Mouse (Mus musculus) hindbrain, embryonic 14.5 days (tissue): ENCODE results near the gene Glis2. TPM values are rescaled to one million over a fixed set of nuclear protein-coding genes. Genes with fewer than 3 reads are reported as not detected.
A peak's percentile ranks its signal among the peaks of the same experiment; 100 is the strongest.

Experiments
- ATAC-seq: fragments of 200-750 bp; cut with Nextera tagmentation; 2 replicates; pipeline ENCODE4 v1.8.0; 2017; ENCODE audit warnings: moderate number of reproducible peaks, mild to moderate bottlenecking, moderate TSS enrichment, moderate library complexity; ENCODE audit not compliant: low FRiP score
- DNase-seq: peaks from one replicate; pipeline ENCODE4 v3.0.0-alpha.2; 2015; ENCODE audit warnings: low spot score
- H3K27ac ChIP-seq: fragments of 300-500 bp; sonication (generic); 2 replicates; pipeline ENCODE4 v1.5.1; 2014; ENCODE audit warnings: mild to moderate bottlenecking, moderate library complexity
- H3K27me3 ChIP-seq: fragments of 300-500 bp; sonication (generic); 2 replicates; pipeline ENCODE4 v1.6.1; 2014; ENCODE audit warnings: mild to moderate bottlenecking, low read length, mixed read lengths; ENCODE audit not compliant: control insufficient read depth, insufficient read depth
- H3K36me3 ChIP-seq: fragments of 300-500 bp; sonication (generic); replicated peaks from 2 replicates; pipeline ENCODE4 v1.6.1; 2014; ENCODE audit not compliant: control insufficient read depth, insufficient read depth
- H3K4me1 ChIP-seq: fragments of 300-500 bp; sonication (generic); replicated peaks from 2 replicates; pipeline ENCODE4 v1.6.1; 2014; ENCODE audit warnings: antibody characterized with exemption, low read length, mixed read lengths; ENCODE audit not compliant: control insufficient read depth, insufficient read depth
- H3K4me2 ChIP-seq: fragments of 300-500 bp; sonication (generic); replicated peaks from 2 replicates; pipeline ENCODE4 v1.6.1; 2014; ENCODE audit warnings: mild to moderate bottlenecking, moderate library complexity
- H3K4me3 ChIP-seq: fragments of 300-500 bp; sonication (generic); replicated peaks from 2 replicates; pipeline ENCODE4 v1.5.1; 2014; ENCODE audit warnings: mild to moderate bottlenecking, low read length
- H3K9ac ChIP-seq: fragments of 300-500 bp; sonication (generic); 2 replicates; pipeline ENCODE4 v1.6.1; 2014
- H3K9me3 ChIP-seq: fragments of 300-500 bp; sonication (generic); 2 replicates; pipeline ENCODE4 v1.6.1; 2016; ENCODE audit warnings: low read length; ENCODE audit not compliant: control insufficient read depth
- WGBS: fragments of 180-500 bp; shearing (Covaris S2); extraction: QIAGEN DNeasy Blood & Tissue Kit; methylation state at CpG from one replicate; pipeline ENCODE4 v1.1.7; 2014; 5-methylcytosine and 5-hydroxymethylcytosine counted together
- polyA plus RNA-seq: library from polyadenylated mRNA; unstranded; fragments of >200 nt; fragmentation: Nextera tagmentation; extraction: Ambion mirVana; gene quantifications from 2 replicates; pipeline ENCODE4 v1.2.1, GENCODE M21; 2014

Gene Glis2
- polyA plus RNA-seq, result 18.1 and 19.0 TPM in 2 replicates

GRCm38 (mm10) chr16:4593971-4594813 is at the start of gene Glis2:
Gene Glis2 (plus strand): TSS chr16:4594713.
- peaks cover 6% of the 10 kb centered on the region; the same call in 1 of the 2 replicates for H3K36me3 ChIP-seq
- under 1% methylated on average over 22 of the region's 74 CpGs for WGBS
- peak within 1 kb of the TSS; percentile 94 for H3K27ac ChIP-seq
- peak within 1 kb of the TSS; percentile 98 for H3K9ac ChIP-seq
- peak within 1 kb of the TSS; percentile 87 for H3K4me3 ChIP-seq
- no peaks in the 10 kb centered on the region for H3K27me3 ChIP-seq
- DNase-seq (peak; percentile 77), ATAC-seq (peak; percentile 89)
- H3K4me2 ChIP-seq, result peak within 1 kb of the TSS; percentile 91
- H3K4me1 ChIP-seq, result peaks cover 50% of the 10 kb centered on the region
- H3K9me3 ChIP-seq, result no peaks in the 10 kb centered on the region

DNA sequence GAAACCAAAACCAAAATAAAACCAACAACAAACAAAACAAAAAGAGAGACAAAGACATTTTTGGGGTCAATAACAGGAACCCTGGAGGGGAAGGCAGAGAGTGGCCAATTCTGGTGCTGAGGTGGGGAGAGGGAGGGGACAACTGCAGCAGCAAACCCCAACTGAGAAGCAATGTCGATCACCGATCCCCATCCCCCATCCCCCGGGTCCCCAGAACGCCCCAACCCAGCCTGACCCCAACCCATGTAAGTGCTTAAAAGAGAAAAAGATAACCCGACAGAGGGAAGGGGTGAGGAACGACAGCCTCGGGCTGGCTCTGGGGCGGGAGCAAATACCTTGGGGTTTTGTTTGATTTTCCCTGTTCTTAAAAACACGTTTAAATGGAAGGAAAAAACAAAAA is 49.7 kb upstream of the Glis2 start:
- Histone ChIP-seq H3K27me3 (no peaks in the 10 kb centered on the region), H3K27ac (no peak overlapping the region), H3K4me3 (no peak overlapping the region), H3K4me2 (no peak overlapping the region), H3K36me3 (peaks cover 44% of the 10 kb centered on the region), H3K9ac (no peak overlapping the region), H3K9me3 (no peaks in the 10 kb centered on the region), H3K4me1 (peaks cover 6% of the 10 kb centered on the region)
- 75% methylated on average over 9 of the region's 9 CpGs for WGBS
- no peak for DNase-seq
- ATAC-seq, result no peak

DNA sequence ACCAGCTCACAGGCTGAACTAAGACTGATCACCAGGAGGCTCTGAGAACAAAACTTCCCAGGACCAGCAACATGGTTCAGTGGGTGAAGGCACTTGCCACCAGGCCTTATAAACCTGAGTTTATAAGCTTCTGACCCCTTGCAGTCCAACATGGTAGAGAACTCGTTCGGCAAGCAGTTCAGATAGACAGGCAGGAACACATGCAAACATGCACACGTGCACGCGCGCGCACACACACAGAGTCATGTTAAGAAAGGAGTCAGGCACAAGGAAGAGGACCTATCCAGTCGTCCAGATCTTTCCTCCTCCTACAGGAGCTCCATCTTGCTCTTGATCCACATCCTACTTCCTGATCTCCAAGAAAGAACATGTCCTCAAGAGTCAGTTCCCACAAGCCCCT is 47.7 kb upstream of the Glis2 start:
- ATAC-seq (no peak), DNase-seq (no peak)
- WGBS, result 98% methylated on average over 8 of the region's 8 CpGs
- Histone ChIP-seq H3K9me3 (no peaks in the 10 kb centered on the region), H3K9ac (no peak overlapping the region), H3K27ac (no peak overlapping the region), H3K27me3 (no peaks in the 10 kb centered on the region), H3K4me3 (no peak overlapping the region), H3K4me2 (no peak overlapping the region), H3K36me3 (peaks cover 54% of the 10 kb centered on the region), H3K4me1 (peaks cover 6% of the 10 kb centered on the region)

GRCm38 (mm10) chr16:4547611-4548010 is 46.9 kb upstream of the Glis2 start:
- Histone ChIP-seq H3K9ac (no peak overlapping the region), H3K4me3 (no peak overlapping the region), H3K4me1 (no peaks in the 10 kb centered on the region; the same call in 1 of the 2 replicates), H3K27me3 (no peaks in the 10 kb centered on the region), H3K27ac (no peak overlapping the region), H3K36me3 (peaks cover 54% of the 10 kb centered on the region), H3K9me3 (no peaks in the 10 kb centered on the region), H3K4me2 (no peak overlapping the region)
- DNase-seq, result no peak
- WGBS, result 94% methylated on average over 5 of the region's 5 CpGs
- ATAC-seq, result no peak

GRCm38 (mm10) chr16:4548953-4549688 is 45.4 kb upstream of the Glis2 start:
- no peak overlapping the region for H3K27ac ChIP-seq
- ATAC-seq, result no peak
- H3K4me2 ChIP-seq, result no peak overlapping the region
- H3K4me3 ChIP-seq, result no peak overlapping the region
- no peaks in the 10 kb centered on the region for H3K27me3 ChIP-seq
- H3K4me1 ChIP-seq, result peaks cover 5% of the 10 kb centered on the region; the same call in 1 of the 2 replicates
- H3K9me3 ChIP-seq, result no peaks in the 10 kb centered on the region
- no peak for DNase-seq
- H3K9ac ChIP-seq, result no peak overlapping the region
- H3K36me3 ChIP-seq, result peaks cover 54% of the 10 kb centered on the region
- WGBS, result 92% methylated on average over 18 of the region's 18 CpGs

DNA sequence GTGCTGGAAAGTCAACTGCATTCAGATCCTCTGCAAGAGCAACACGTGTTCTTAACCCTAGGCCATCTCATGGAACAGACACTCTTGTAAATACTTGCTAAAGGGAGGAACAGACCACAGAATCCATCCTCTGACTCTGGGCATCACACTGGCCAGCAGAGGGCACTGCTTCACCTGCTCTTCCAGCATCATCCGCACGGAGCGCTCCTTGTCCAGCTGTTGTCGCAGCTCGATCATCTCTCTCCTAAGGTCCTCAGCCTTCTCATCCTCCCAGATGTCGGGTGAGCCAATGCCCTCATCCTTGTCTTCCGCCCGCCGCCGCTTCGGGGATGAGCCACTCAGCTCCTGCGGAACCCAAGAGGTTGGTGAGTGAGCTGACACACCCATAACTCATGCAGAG is 43.5 kb upstream of the Glis2 start:
- Histone ChIP-seq H3K9me3 (no peaks in the 10 kb centered on the region), H3K9ac (no peak overlapping the region), H3K4me3 (no peak overlapping the region), H3K4me1 (peaks cover 5% of the 10 kb centered on the region; the same call in 1 of the 2 replicates), H3K27ac (no peak overlapping the region), H3K36me3 (peaks cover 40% of the 10 kb centered on the region), H3K4me2 (no peak overlapping the region), H3K27me3 (no peaks in the 10 kb centered on the region)
- DNase-seq (peak; percentile 78), ATAC-seq (peak; percentile 68; the same call in 1 of the 2 replicates)
- WGBS, result 41% methylated on average over 13 of the region's 13 CpGs

DNA sequence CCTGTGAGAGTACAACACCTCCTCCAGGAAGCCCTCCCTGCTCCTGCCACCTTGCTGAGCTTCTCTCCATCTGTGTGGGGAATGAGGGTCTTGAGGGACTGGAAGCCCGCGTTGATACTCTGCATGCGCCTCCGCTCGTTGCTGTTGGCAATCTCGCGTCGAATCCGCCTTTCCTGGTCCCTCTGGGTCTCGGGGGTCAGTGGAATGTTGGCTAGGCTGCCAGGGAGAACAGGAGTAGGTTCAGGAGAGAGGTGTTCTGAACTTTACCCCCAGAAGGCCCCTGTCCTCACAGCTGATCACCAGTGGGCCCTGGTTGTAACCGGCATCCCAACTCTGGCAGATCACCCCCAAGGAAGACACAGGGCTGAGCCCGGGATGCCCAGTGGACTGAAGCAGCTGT is 42.6 kb upstream of the Glis2 start:
- ATAC-seq (no peak), DNase-seq (no peak)
- no peak overlapping the region for H3K9ac ChIP-seq
- H3K4me2 ChIP-seq, result no peak overlapping the region
- H3K9me3 ChIP-seq, result no peaks in the 10 kb centered on the region
- no peaks in the 10 kb centered on the region for H3K27me3 ChIP-seq
- 96% methylated on average over 12 of the region's 12 CpGs for WGBS
- H3K4me3 ChIP-seq, result no peak overlapping the region
- no peak overlapping the region for H3K27ac ChIP-seq
- H3K4me1 ChIP-seq, result peaks cover 6% of the 10 kb centered on the region; the same call in 1 of the 2 replicates
- peaks cover 34% of the 10 kb centered on the region for H3K36me3 ChIP-seq

DNA sequence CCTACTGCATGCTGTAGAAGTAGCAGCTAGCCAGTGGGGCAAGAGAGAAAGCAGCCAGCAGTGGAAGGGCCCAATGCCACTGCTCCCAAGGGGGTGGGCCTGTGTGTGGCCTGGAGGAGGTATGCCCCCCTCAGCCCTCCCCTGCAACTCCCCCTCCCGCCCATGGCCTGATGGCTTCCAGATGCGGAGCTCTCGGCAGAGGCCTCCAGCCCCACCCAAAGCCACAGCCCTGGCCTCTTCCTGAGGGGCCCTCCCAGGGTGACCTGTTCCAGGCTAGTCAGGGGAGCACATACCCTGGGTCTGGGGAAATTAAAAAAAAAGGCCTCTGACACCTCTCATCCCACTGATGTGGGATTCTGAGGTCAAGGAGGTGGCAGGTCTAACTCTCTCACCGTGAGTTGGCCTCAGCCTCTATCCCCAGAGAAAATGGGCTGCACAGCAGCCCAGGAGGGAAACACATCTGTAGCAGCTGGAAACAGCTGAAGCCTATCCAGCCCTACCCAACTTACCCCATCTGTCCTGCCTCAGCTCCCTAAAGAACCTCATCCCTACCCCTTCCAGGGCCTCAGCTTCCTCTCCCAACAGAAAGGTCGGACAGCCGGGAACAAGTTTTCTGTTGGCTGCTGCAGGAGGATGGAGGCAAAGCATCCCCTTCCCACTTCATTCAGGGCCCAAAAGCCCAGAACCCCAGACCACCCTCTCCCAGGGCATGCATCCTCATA is 41.5 kb upstream of the Glis2 start:
- Histone ChIP-seq H3K36me3 (peaks cover 27% of the 10 kb centered on the region), H3K4me3 (no peak overlapping the region), H3K27ac (no peak overlapping the region), H3K27me3 (no peaks in the 10 kb centered on the region), H3K4me1 (peaks cover 17% of the 10 kb centered on the region; the same call in 1 of the 2 replicates), H3K4me2 (no peak overlapping the region), H3K9ac (no peak overlapping the region), H3K9me3 (no peaks in the 10 kb centered on the region)
- no peak for DNase-seq
- ATAC-seq, result no peak
- 57% methylated on average over 6 of the region's 6 CpGs for WGBS

- H3K4me1 ChIP-seq, result peaks cover 18% of the 10 kb centered on the region; the same call in 1 of the 2 replicates
- 97% methylated on average over 1 of the region's 1 CpGs for WGBS
- no peak overlapping the region for H3K4me3 ChIP-seq
- H3K9me3 ChIP-seq, result no peaks in the 10 kb centered on the region
- no peak overlapping the region for H3K9ac ChIP-seq
- no peak overlapping the region for H3K4me2 ChIP-seq
- no peak for ATAC-seq
- no peak for DNase-seq
- H3K27me3 ChIP-seq, result no peaks in the 10 kb centered on the region
- H3K36me3 ChIP-seq, result 0 out of 2 replicates have a peak, but pooled peaks cover 8% of the 10 kb centered on the region
- H3K27ac ChIP-seq, result no peak overlapping the region
Observed at GRCm38 (mm10) chr16:4555555-4555954, 39.0 kb upstream of the Glis2 start.
